Mouse (Mus musculus) testis, adult 2 months (tissue): ENCODE results near the gene Slc26a10. TPM values are rescaled to one million over a fixed set of nuclear protein-coding genes. Genes with fewer than 3 reads are reported as not detected.
"Not testable (repeated sequence)": the region's sequence is repeated elsewhere in the genome, so short reads cannot be mapped to it uniquely, and the experiment has no call there.

Experiments used
- H3K27ac ChIP-seq: fragments of 200-500 bp; 2 replicates; pipeline ENCODE4 v1.5.1; 2012; ENCODE audit warnings: low read depth, low read length; ENCODE audit not compliant: control insufficient read depth, insufficient read depth
- H3K27me3 ChIP-seq: fragments of 200-500 bp; 2 replicates; pipeline ENCODE4 v1.6.1; 2012; ENCODE audit warnings: mild to moderate bottlenecking, low read length, moderate library complexity; ENCODE audit not compliant: control insufficient read depth, insufficient read depth
- H3K36me3 ChIP-seq: fragments of 200-500 bp; 2 replicates; pipeline ENCODE4 v1.6.1; 2012; ENCODE audit warnings: mild to moderate bottlenecking, low read length; ENCODE audit not compliant: control insufficient read depth, insufficient read depth
- H3K4me1 ChIP-seq: fragments of 200-500 bp; 2 replicates; pipeline ENCODE4 v1.6.1; 2012; ENCODE audit warnings: low read length; ENCODE audit not compliant: control insufficient read depth, insufficient read depth
- H3K4me3 ChIP-seq: fragments of 200-500 bp; 2 replicates; pipeline ENCODE4 v1.5.1; 2012; ENCODE audit warnings: low read depth, mild to moderate bottlenecking, low read length, moderate library complexity, mixed read lengths; ENCODE audit not compliant: control insufficient read depth
- CTCF ChIP-seq: fragments of 200-500 bp; IDR thresholded peaks from 2 replicates; pipeline ENCODE4 v1.5.1; 2012; ENCODE audit warnings: low read depth, mild to moderate bottlenecking, inconsistent platforms, low read length, moderate library complexity; ENCODE audit not compliant: control insufficient read depth, insufficient read depth, insufficient replicate concordance
- POLR2A ChIP-seq: fragments of 200-500 bp; IDR thresholded peaks from 2 replicates; pipeline ENCODE4 v1.6.1; 2012; ENCODE audit warnings: low read depth, mild to moderate bottlenecking, inconsistent platforms, low read length, moderate library complexity; ENCODE audit not compliant: control insufficient read depth
- polyA plus RNA-seq: library from polyadenylated mRNA; depleted of rRNA; stranded (reverse); fragments of >200 nt; gene quantifications from 2 replicates; pipeline ENCODE4 v1.2.3, GENCODE M21; 2012

Slc26a10 gene
- polyA plus RNA-seq, 1 experiment, result 11.5 TPM

DNA sequence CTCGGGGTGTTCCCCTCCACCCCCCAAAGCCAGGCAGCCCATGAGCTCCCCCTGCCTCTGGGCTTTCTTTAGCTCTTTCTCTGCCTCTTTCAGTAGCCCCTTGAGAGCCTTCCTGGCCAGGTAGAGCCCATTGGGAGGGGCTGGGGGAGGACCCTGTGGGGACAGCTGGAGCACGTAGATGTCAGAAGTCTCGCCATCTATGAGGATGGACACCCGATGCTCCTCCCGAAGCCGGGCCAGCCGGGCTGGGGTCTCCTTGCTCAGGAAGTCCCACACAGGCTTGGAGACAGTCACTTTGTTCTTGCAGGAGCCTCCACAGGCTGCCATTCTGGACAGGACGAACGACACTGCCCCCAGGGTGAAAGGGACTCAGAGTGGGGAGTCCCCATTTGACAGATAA is 12.6 kb upstream of the Slc26a10 start:
- Histone ChIP-seq H3K4me1 (peaks cover 42% of the 10 kb centered on the region), H3K27ac (no peak overlapping the region), H3K36me3 (no peaks in the 10 kb centered on the region; the same call in 1 of the 2 replicates), H3K27me3 (no peaks in the 10 kb centered on the region), H3K4me3 (no peak overlapping the region)
- TF ChIP-seq CTCF, result no peak
- TF ChIP-seq POLR2A, result no peak

DNA sequence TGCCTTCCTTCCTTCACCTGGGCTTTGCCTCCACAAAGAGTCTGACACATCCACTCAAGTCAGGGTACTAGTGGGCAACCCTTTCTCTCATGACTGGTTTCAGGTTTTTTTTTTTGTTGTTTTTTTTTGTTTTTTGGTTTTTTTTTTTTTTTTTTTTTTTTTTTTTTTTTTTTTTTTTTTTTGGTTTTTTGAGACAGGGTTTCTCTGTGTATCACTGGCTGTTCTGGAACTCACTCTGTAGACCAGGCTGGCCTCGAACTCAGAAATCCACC is 11.5 kb upstream of the Slc26a10 start:
- H3K27me3 ChIP-seq, H3K4me3 ChIP-seq, H3K36me3 ChIP-seq, H3K27ac ChIP-seq: not testable (repeated sequence)
- H3K4me1 ChIP-seq, result peaks cover 42% of the 10 kb centered on the region

DNA sequence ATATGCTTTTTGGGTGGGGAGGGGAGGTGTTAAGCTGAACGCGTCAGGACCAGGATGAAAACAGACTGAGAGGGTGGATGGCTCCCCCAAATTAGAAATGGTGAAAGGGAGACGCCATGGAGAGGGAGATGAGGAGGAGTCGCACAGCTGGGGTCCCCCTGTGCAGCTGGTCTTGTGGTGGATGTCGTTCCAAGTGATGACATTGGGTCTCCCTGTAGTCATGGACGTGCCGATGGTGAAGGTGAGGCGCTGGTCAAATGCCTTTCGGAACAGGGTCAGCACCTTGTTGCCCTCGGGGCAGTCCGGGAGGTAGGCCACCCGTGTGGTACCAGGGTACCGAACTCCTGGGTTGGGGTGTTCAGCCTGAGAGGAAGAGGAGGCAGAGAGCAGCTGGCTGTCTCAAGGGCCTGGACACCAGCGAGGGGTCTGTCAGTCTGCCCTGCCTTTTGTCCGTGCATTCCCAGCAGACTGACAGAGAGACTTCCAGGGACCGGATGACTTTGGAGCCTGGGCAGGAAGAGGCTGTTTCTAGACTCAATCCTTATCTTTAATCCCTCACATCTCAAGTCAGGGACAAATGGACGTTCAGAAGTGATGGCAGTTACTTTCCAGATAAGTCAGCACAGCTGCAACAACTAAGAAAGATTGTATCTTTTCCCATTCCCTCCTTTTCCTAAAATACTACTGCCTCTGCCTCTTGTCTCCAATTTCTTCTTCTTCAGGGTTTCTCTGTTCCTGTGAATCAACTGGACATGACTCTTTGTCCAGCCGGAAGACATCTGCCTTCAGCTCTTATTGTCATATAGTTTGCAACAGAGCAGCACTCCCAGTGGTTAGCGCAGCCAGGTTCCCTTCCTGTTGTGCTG is 11.0 kb upstream of the Slc26a10 start:
- Histone ChIP-seq H3K27me3 (no peaks in the 10 kb centered on the region), H3K27ac (peak overlapping the region; percentile 16; the same call in 1 of the 2 replicates), H3K36me3 (no peaks in the 10 kb centered on the region; the same call in 1 of the 2 replicates), H3K4me1 (peaks cover 38% of the 10 kb centered on the region), H3K4me3 (no peak overlapping the region)
- TF ChIP-seq POLR2A (no peak), CTCF (no peak)

DNA sequence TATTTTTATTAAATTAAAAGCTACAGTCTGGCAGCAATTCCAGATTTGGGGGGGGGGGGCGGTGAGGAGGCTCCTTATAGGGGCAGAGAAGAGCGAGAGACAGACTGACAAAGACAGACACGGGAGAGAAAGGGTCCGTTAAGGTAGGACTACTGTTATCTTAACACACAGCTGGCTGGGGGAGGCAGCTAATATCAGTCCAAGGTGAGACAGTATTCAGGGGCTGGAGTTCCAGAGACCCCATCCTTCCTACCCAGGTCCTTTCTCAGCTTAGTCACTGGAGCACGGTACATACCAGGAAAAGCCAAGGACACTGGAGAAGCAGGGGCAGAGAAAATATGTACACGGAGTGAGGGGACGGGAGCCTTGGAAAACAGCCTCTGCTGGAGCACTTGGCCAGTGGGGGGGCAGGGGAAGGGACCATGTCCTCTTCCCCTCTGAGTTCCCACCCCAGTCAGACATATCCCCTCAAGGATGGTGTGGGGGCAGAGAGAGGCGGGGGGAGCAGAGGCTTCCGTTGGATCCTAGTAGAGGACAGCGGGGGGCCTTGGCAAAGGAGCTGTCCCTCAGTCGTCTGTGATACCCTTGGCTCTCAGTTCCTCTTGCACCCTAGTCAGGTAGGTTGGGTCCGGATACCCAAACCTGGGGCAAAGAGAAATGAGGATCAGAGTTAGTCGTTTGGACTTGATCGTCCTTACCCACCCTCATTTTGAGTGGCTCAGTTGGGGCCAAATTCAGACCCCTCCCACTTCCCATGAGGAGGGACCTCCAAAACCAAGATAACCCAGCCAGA is 10.1 kb upstream of the Slc26a10 start:
- H3K36me3 ChIP-seq, result no peaks in the 10 kb centered on the region; the same call in 1 of the 2 replicates
- no peaks in the 10 kb centered on the region for H3K27me3 ChIP-seq
- no peak overlapping the region for H3K4me3 ChIP-seq
- peak overlapping the region; percentile 56 for H3K27ac ChIP-seq
- TF ChIP-seq CTCF, result no peak
- no peak for TF ChIP-seq POLR2A
- H3K4me1 ChIP-seq, result peaks cover 34% of the 10 kb centered on the region

DNA sequence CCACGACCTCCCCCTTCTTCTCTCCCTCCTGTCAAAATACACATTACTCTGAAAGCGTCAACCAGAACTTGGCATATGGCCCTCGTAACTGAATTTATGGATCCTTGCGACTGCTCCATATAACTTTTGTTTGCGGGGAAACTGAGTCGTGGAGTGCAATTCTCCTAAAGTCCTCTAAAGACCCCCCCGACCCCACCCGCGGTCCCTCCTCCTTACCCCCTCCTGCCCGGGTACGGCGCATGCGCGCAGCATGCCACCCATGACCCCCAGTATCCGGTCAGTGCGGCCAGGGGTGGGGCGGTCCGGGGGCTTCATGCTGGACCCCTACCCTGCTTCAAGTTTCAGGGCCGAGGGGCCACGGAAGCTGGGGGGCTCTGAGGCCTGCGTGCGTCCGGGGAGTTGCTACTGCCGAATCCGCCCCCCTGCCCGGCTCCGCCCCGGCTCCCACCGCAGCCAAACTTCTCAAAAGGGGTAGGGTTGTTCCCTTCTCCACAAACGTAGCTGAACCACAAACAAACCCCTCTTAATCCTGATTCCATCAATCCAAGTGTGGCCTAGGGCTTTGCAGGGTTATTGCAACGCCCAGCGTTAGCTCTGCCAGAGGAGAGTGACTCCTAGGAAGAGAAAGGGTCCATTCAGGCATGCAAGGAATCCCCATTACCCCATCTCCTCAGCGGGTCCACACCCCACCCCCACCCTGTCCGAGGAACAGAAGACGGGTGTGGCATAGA is 9.4 kb upstream of the Slc26a10 start, which contains the start of gene Arhgef25:
Arhgef25 (minus strand) TSS at position 433 of the 731 bp plus-strand sequence.
- no peak for TF ChIP-seq CTCF
- TF ChIP-seq POLR2A, result no peak

DNA sequence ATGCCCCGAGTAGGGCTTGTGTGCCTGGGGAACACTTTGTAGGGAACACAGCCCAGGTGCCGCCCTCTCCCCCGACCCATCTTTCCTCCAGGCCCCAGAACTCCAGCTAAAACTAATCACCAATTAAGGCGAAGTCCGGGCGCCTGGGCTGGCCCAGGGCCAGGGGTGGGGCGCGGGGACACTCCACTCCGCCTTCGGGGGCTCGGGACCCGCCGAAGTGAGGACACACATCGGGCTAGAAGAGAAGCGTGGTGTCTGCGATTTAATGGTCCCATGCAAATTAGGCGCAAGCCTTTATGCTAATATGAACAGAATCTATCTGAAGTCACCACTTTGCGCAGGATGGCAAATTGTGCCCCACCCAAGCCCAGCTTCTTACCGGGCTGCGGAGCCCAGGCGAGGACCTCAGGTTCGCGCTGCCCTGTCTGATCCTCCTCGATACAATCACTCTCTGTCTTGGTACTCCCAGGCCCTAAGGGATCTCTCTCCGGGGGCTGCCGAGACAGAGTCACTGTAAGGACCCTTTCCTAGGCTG is 8.7 kb upstream of the Slc26a10 start:
- H3K27me3 ChIP-seq, result no peaks in the 10 kb centered on the region
- H3K36me3 ChIP-seq, result no peaks in the 10 kb centered on the region; the same call in 1 of the 2 replicates
- peak overlapping the region; percentile 64 for H3K4me3 ChIP-seq
- H3K4me1 ChIP-seq, result peaks cover 27% of the 10 kb centered on the region
- H3K27ac ChIP-seq, result peak overlapping the region; percentile 40
- TF ChIP-seq CTCF (no peak), POLR2A (no peak)

More for the DNA sequence above, 9.4 kb upstream of the Slc26a10 start, which contains the start of gene Arhgef25:
- Histone ChIP-seq H3K27me3 (no peaks in the 10 kb centered on the region), H3K4me1 (peaks cover 31% of the 10 kb centered on the region), H3K36me3 (no peaks in the 10 kb centered on the region; the same call in 1 of the 2 replicates), H3K27ac (peak within 1 kb of the TSS; percentile 76), H3K4me3 (peak within 1 kb of the TSS; percentile 85)

DNA sequence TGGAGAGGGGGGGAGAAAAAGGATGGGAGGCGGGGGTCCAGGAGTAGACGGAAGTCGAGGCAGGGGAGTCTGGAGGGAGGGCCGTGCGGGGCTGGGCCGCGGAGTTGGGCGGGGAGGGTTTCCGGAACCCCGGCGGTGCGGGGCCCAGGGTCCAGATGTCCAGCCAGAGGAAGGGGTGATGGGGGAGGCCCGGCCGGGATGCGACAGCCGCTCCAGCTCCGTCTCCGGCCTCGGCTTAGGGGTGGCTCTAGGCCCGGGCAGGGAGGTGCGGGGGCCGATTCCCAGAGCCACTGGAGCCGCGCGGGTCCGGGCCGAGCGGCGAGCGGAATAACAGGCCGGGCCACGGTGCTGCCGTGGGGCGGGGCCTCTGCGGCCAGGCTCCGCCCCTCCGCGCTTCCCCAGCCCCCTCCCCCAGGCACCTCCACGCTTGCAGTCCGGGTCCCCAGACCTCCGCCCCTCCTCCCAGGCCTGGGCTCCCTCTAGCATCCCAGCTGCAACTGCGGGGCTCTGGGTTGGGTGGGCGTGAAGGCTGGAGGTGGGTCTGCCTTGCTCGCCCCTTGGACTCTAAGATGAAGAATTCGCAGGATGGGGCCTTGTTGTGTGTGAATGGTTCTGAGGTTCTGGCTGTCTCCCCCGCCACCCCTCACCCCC is 8.1 kb upstream of the Slc26a10 start:
- no peaks in the 10 kb centered on the region for H3K27me3 ChIP-seq
- TF ChIP-seq CTCF, result no peak
- TF ChIP-seq POLR2A, result peak; percentile 40; the same call in 1 of the 2 replicates
- H3K27ac ChIP-seq, result no peak overlapping the region
- H3K4me3 ChIP-seq, result peak overlapping the region; percentile 85
- peaks cover 30% of the 10 kb centered on the region for H3K4me1 ChIP-seq
- no peaks in the 10 kb centered on the region; the same call in 1 of the 2 replicates for H3K36me3 ChIP-seq
